Mouse (Mus musculus) liver, adult (tissue): Measurements from ENCODE around the gene Clec4e.

ENCODE experiments used
- GATA4 ChIP-seq: IDR thresholded peaks from 2 replicates; pipeline ENCODE4 v1.6.1; 2014; ENCODE audit warnings: mild to moderate bottlenecking, low read length; ENCODE audit not compliant: insufficient replicate concordance

The Clec4e gene

GRCm38 (mm10) chr6:123289753-123290152 lies at the start of gene Clec4e:
Gene Clec4e (minus strand): TSS chr6:123289870.
- TF ChIP-seq GATA4 = no peak

- TF ChIP-seq GATA4 = no peak
These were observed 42.8 kb upstream of the Clec4e start for GRCm38 (mm10) chr6:123332503-123332902.

- no peak for TF ChIP-seq GATA4
These were observed 18.4 kb upstream of the Clec4e start, which contains the start of gene Vmn2r19 for GRCm38 (mm10) chr6:123308033-123308432. Gene Vmn2r19 (plus strand): TSS chr6:123308333.

- TF ChIP-seq GATA4 = no peak
These were observed 7.0 kb upstream of the Clec4e start for GRCm38 (mm10) chr6:123296687-123297086.

DNA sequence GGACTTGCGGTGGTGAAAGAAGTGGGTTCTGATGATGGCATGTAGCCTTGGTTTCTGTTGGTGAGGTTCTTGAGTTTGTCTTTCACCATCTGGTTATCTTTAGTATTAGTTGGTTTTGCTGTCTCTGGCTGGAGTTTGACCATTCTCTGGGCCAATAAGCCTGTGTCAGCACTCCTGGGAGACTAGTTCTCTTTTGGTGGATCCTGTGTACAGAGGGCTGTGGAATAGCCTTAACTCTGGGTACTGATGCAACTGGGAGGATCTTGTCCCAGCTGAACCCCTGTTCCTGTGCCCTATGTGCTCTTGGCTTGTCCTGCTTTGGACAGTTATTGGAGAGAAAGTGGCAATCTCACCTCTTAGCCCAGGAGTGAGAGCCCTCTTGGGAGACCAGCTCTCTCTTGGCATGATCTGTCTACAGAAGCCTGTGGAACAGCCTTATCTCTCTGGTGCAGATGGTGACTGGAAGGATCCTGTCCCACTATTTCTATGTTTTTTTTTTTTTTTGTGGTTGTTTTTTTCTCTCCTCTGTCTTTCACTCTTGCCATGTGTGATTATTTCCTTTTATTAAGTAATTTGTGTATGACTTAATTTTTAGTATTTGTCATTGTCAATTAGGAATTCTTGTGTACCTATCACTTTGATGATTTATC lies 3.2 kb upstream of the Clec4e start:
- no peak for TF ChIP-seq GATA4

GRCm38 (mm10) chr6:123288931-123289330 lies 739 bp downstream of the Clec4e start:
- TF ChIP-seq GATA4 = no peak

- TF ChIP-seq GATA4 = no peak
These were observed 3.4 kb downstream of the Clec4e start for GRCm38 (mm10) chr6:123286311-123286710.

GRCm38 (mm10) chr6:123279443-123279842 lies 10.2 kb downstream of the Clec4e start:
- TF ChIP-seq GATA4 = no peak

- TF ChIP-seq GATA4 = no peak
These were observed 22.7 kb downstream of the Clec4e start for GRCm38 (mm10) chr6:123266945-123267344.

- no peak for TF ChIP-seq GATA4
These were observed 23.9 kb downstream of the Clec4e start for GRCm38 (mm10) chr6:123265809-123266208.

GRCm38 (mm10) chr6:123264194-123264593 lies 25.5 kb downstream of the Clec4e start:
- no peak for TF ChIP-seq GATA4

DNA sequence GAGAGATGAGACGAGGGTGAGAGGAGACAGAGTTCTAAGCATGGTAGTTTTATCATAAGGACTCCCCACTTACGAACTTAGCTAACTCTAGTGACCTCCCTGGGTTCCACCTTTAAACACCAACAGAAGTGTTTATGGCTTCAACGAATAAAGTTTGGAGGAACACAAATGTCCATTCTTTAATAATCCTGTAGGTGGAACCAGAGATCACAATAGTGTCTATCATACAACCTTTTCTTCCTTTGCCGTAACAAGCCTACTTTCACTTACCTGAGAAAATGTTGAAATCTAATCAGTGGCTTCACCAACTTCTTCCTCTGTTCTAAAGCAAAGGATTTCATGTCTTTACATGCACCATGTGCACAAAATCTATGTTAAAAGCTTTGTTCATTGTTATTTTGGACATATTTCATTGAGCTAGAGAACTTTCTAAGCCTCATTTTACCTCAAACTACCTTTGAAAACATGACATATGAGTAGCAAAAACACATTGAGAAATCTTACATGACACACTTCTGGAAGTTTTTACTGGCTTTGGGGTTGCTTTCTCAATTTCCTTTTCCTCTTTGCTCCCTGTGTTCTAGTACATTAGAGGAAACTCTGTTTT lies 28.0 kb downstream of the Clec4e start, which contains the start of gene Clec4d:
TSS of gene Clec4d (plus strand) at position 557 of the 607 bp plus-strand sequence.
- no peak for TF ChIP-seq GATA4

- TF ChIP-seq GATA4 = no peak
These were observed 28.8 kb downstream of the Clec4e start for GRCm38 (mm10) chr6:123260868-123261267.

GRCm38 (mm10) chr6:123259889-123260603 lies 29.6 kb downstream of the Clec4e start:
- no peak for TF ChIP-seq GATA4

- no peak for TF ChIP-seq GATA4
These were observed 30.7 kb downstream of the Clec4e start for GRCm38 (mm10) chr6:123258946-123259345.

DNA sequence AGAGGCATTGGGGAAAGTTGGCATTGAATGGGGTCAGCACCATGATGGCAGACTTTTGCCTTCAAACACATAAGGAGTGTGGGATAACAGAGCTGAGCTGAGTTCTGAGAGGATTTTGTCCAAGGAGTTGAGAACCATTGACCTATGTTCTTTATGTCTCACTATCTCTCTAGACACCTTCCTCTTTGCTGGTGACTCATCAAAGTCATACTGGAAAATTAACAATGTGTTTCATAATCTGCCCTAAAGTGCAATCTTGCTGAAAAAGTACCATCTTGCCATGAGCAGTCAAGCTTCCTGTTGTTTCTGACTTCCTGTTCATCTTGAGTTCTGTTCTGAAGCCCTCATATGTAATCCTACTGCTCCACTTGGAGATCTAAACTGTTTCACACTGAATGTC lies 36.9 kb downstream of the Clec4e start:
- no peak for TF ChIP-seq GATA4
